Mouse (Mus musculus): ENCODE measurements around the gene Ccdc150. TPM values are rescaled to one million over a fixed set of nuclear protein-coding genes. Genes with fewer than 3 reads are reported as not detected.

The Ccdc150 gene
- polyA plus RNA-seq (2012; rRNA removed) = 0.16 and 0.36 TPM in 2 replicates

- TF ChIP-seq POLR2A (IDR thresholded peaks at IDR 0.05; ENCODE audit: borderline replicate concordance, extremely low read depth, insufficient read depth, insufficient read length, poor library complexity, severe bottlenecking) = no peak
- TF ChIP-seq CTCF (IDR thresholded peaks at IDR 0.05; ENCODE audit: borderline replicate concordance, extremely low read depth, insufficient read depth, insufficient read length) = peak; percentile 7; the same call in 1 of the 2 replicates
- peak; percentile 99 for DNase-seq (ENCODE audit: low read depth)
These were observed at the start of gene Ccdc150 for GRCm38 (mm10) chr1:54250158-54250866. Ccdc150 (plus strand) TSS chr1:54250683.

DNA sequence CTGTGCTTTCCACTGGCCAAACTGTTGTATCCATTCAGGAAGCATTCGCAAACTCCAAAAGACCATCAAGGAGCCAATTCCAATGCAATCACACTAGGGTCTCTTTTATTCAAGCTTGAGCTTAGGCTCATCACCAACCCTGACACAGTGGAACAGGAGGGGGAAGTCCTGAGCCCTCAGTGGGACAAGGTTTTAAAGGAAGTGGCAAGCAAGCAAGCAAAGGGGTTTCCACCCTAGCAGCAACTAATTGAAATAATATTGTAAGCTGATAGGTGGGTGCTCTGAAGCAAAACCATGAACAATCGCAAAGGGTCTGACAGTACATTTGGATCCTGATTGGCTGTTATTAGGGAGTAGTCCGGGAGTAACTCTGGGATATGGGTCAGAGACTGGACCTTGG, 30.2 kb upstream of the Ccdc150 start:
- TF ChIP-seq CTCF (IDR thresholded peaks at IDR 0.05; ENCODE audit: borderline replicate concordance, extremely low read depth, insufficient read depth, insufficient read length) (no peak), POLR2A (IDR thresholded peaks at IDR 0.05; ENCODE audit: borderline replicate concordance, extremely low read depth, insufficient read depth, insufficient read length, poor library complexity, severe bottlenecking) (no peak)
- DNase-seq (ENCODE audit: low read depth) = no peak

- TF ChIP-seq CTCF (IDR thresholded peaks at IDR 0.05; ENCODE audit: borderline replicate concordance, extremely low read depth, insufficient read depth, insufficient read length) (no peak), POLR2A (IDR thresholded peaks at IDR 0.05; ENCODE audit: borderline replicate concordance, extremely low read depth, insufficient read depth, insufficient read length, poor library complexity, severe bottlenecking) (no peak)
- DNase-seq (ENCODE audit: low read depth) = no peak
These were observed 7.8 kb upstream of the Ccdc150 start for GRCm38 (mm10) chr1:54242722-54243121.

DNA sequence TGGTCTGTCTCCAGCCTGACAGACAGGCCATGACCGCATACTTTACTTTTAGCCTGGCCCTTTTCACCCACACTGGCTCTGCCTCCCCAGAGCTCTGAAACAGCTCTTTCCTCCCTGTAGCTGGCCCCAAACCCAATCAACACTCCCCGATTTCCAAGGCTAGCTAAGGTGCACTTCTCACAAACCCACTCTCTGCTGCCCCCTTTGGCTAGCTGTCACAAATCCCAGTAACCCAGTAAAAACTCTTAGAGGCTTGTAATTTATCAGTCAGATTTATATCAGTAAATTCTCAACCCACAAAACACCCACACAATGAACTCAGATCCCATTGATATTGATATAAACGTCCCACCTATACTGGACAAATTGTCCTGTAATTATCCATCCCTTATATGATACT, 25.1 kb downstream of the Ccdc150 start:
- no peak for DNase-seq (ENCODE audit: low read depth)
- TF ChIP-seq CTCF (IDR thresholded peaks at IDR 0.05; ENCODE audit: borderline replicate concordance, extremely low read depth, insufficient read depth, insufficient read length) = peak; percentile 15; the same call in 1 of the 2 replicates
- TF ChIP-seq POLR2A (IDR thresholded peaks at IDR 0.05; ENCODE audit: borderline replicate concordance, extremely low read depth, insufficient read depth, insufficient read length, poor library complexity, severe bottlenecking) = no peak

DNA sequence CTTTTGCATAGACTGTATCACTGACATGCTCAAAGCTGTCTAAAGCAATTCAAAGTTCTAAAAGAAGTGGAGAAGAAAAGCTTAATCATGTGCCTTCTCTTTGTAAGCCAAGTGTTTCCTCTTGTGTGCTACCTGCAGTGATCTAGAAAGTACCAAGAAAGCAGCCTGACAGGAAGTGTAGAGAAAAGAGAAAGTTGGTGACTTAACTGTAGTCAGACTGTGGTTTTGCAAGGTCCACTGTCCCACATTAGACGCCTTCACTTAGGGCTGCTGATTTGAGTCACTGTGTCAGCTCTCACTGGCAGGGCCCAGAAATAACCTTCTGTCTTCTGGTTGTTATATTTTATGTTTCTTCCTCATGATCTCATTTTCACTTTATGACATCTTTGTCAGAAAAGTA, 29.1 kb downstream of the Ccdc150 start:
- TF ChIP-seq CTCF (IDR thresholded peaks at IDR 0.05; ENCODE audit: borderline replicate concordance, extremely low read depth, insufficient read depth, insufficient read length) = no peak
- no peak for TF ChIP-seq POLR2A (IDR thresholded peaks at IDR 0.05; ENCODE audit: borderline replicate concordance, extremely low read depth, insufficient read depth, insufficient read length, poor library complexity, severe bottlenecking)
- no peak for DNase-seq (ENCODE audit: low read depth)

GRCm38 (mm10) chr1:54280651-54281050, 30.2 kb downstream of the Ccdc150 start:
- no peak for TF ChIP-seq CTCF (IDR thresholded peaks at IDR 0.05; ENCODE audit: borderline replicate concordance, extremely low read depth, insufficient read depth, insufficient read length)
- no peak for TF ChIP-seq POLR2A (IDR thresholded peaks at IDR 0.05; ENCODE audit: borderline replicate concordance, extremely low read depth, insufficient read depth, insufficient read length, poor library complexity, severe bottlenecking)
- DNase-seq (ENCODE audit: low read depth) = no peak

DNA sequence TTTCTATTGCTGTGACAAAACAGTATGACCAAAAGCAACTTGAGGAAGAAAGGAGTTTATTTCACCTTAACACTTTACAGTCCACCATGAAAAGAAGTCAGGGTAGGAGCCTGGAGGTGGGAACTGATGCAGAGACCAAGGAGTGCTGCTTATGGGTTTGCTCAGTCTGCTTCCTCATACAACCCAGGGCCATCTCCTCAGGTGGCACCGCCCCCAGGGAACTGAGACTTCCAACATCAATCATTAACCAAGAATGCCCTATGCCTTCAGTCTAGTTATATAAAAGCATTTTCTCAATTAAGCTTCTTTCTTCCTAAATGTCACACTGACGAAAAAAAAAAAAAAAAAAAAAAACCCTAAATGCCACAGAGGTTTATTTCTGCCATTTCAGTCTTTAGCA, 55.9 kb downstream of the Ccdc150 start:
- TF ChIP-seq POLR2A (IDR thresholded peaks at IDR 0.05; ENCODE audit: borderline replicate concordance, extremely low read depth, insufficient read depth, insufficient read length, poor library complexity, severe bottlenecking) (no peak), CTCF (IDR thresholded peaks at IDR 0.05; ENCODE audit: borderline replicate concordance, extremely low read depth, insufficient read depth, insufficient read length) (no peak)

DNA sequence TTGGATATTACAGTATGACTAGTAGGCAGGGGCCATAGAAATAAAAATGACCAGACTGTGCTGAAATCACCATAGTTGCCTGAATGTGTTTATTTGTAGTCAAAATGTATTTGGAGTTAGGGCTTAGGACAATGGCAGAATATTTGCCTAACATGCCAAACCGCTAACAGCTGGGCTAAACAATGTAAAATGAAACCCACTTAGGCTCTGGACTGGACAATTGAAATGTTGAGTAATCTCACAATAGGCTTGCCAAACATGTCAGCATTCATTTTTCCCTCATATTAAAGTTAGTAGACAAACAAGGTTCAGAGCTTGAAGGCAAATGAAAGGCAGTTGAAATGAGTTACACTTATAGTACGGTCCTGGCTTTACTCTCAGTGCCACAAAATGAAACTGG, 76.2 kb downstream of the Ccdc150 start:
- no peak for DNase-seq (ENCODE audit: low read depth)
- TF ChIP-seq POLR2A (IDR thresholded peaks at IDR 0.05; ENCODE audit: borderline replicate concordance, extremely low read depth, insufficient read depth, insufficient read length, poor library complexity, severe bottlenecking) = no peak
- no peak for TF ChIP-seq CTCF (IDR thresholded peaks at IDR 0.05; ENCODE audit: borderline replicate concordance, extremely low read depth, insufficient read depth, insufficient read length)

More for the DNA sequence above, 55.9 kb downstream of the Ccdc150 start:
- DNase-seq (ENCODE audit: low read depth) = no peak

DNA sequence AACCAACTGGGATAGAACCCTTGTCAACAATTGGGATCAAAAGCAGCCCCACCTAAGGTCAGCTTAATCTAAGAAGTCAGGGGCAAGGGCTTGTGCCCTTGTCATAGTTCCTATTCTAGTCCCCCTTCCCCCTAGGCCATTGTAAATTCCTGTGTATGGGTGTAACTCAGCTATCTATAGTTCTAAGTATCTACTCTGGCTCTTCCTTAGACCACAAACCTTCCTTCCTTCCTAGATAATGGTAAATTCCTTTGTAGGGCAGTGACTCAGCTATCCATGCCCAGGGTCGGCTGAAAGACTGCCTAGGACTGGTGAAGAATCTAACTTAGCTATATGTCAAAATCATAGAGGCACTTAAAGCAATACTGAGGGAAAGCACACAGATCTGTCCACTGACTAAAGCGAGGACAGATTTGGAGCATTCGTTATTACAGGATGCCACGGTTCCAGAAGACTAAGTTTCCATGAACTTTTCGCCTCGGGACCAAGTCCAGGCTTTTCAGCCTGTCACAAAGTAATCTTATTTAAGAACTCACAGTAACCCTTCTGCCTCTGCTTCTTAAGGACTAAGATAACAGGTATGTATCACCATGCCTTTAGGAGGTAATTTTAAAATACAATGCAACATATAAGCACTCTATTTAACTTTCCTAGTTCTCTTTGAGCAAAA, 77.5 kb downstream of the Ccdc150 start:
- TF ChIP-seq POLR2A (IDR thresholded peaks at IDR 0.05; ENCODE audit: borderline replicate concordance, extremely low read depth, insufficient read depth, insufficient read length, poor library complexity, severe bottlenecking) (no peak), CTCF (IDR thresholded peaks at IDR 0.05; ENCODE audit: borderline replicate concordance, extremely low read depth, insufficient read depth, insufficient read length) (no peak)
- DNase-seq (ENCODE audit: low read depth) = no peak

DNA sequence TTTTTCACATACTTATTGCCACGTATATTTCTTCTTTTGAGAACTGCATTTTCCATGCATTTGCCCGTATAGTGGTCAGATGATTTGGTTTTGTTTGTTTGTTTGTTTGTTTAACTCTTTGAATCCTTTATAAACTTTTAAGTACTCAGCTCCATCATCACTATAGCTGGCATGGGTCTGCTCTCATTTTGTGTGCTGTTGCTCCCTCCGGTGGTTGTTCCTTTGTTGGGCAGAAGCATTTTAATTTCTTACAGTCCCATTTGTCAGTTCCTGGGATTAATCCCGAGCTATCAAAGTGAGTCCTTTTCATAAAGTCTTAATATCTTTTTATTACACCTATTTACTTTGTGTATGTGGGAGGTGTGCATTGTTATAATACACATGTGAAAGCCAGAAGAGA, 82.5 kb downstream of the Ccdc150 start:
- DNase-seq (ENCODE audit: low read depth) = peak; percentile 40
- TF ChIP-seq POLR2A (IDR thresholded peaks at IDR 0.05; ENCODE audit: borderline replicate concordance, extremely low read depth, insufficient read depth, insufficient read length, poor library complexity, severe bottlenecking) (no peak), CTCF (IDR thresholded peaks at IDR 0.05; ENCODE audit: borderline replicate concordance, extremely low read depth, insufficient read depth, insufficient read length) (peak; percentile 54; the same call in 1 of the 2 replicates)

DNA sequence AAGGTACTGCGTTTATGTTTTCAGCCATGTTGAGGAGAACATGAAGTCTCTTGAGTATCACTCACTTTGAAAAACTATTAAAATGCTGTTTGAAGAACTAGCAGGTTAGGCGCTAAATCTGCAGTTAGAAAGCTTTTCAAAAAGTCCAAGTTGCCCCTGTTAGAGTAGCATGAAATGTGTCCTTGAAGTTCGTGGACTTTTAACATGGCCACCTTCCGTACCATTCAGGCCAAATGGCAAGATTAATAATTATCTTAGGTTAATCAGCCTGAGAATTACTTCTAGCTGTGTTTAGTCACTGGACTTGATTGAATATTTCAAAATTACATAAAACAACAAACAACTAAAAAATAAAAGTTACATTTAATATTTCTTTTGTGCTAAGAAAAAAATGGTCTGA, 104.3 kb downstream of the Ccdc150 start:
- DNase-seq (ENCODE audit: low read depth) = no peak
- TF ChIP-seq POLR2A (IDR thresholded peaks at IDR 0.05; ENCODE audit: borderline replicate concordance, extremely low read depth, insufficient read depth, insufficient read length, poor library complexity, severe bottlenecking) (no peak), CTCF (IDR thresholded peaks at IDR 0.05; ENCODE audit: borderline replicate concordance, extremely low read depth, insufficient read depth, insufficient read length) (no peak)

Measured in brain, embryonic 14.5 days (tissue).